Comparison of ENCODE assay signal across 7 mouse cellular contexts in the genomic region with DNA sequence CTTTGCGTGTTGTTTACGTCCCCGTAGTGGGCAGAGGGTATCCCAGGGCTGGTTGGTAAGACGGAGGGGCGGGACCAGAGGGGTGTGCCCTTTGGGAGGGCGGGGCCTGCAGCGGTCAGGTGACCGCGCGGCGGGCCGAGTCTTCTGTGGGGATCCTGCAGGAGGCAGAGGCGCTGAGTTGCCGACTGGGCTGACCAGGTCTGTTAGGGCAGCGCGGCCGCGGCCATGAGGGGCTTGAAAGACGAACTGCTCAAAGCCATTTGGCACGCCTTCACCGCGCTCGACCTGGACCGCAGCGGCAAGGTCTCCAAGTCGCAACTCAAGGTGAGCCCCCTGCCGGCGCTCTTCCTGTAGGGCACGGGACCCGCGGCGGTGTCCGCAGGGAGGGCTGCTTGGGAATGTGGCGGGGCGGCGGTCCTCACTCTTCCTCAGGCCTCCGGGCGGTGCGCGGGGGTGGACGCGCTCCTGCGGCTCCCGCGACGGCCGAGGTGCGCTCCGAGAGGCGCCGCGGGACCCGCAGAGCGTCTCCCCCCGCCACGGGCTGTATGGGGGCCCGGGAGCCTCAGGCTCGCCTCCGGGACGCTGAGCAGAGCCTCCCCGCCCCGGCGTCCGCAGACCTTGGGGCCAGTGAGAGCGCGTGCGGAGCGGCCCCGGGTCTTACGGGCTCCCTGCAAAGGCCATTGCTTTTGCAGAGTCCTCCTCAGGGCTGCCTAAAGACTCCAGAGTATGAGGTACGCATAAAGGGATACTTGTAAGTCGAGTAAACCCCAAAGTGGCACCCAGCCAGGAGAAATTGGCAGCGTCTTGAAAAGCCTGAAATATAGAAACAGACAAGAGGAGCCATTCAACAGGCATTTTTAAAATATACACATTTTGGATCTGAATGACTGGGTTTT. TPM values are rescaled to one million over a fixed set of nuclear protein-coding genes. Genes with fewer than 3 reads are reported as not detected.
DNase-seq lines count a peak whose midpoint lies in the region; ATAC-seq lines count a peak whose summit lies in the region.

A gene (plus strand): TSS at position 126 of the 896 bp plus-strand sequence.

- H3K27me3 ChIP-seq in embryonic facial prominence, embryonic 10.5 days (replicated peaks; ENCODE audit: low read depth, poor library complexity, severe bottlenecking), result no peaks in the 10 kb centered on the region
- no peaks in the 10 kb centered on the region for H3K27me3 ChIP-seq in limb, embryonic 10.5 days (ENCODE audit: low read depth, poor library complexity, severe bottlenecking)
- H3K27me3 ChIP-seq in midbrain, embryonic 13.5 days, result 0 out of 2 replicates have a peak, but pooled peaks cover 5% of the 10 kb centered on the region

- H3K9ac ChIP-seq in midbrain, embryonic 13.5 days (replicated peaks), result peak within 1 kb of the TSS; percentile 69

- peak; percentile 86 for DNase-seq in adrenal gland, adult 8-10 months
- peak; percentile 96 for DNase-seq in embryonic facial prominence, embryonic 10.5 days (ENCODE audit: low spot score)
- peak; percentile 88 for DNase-seq in kidney, adult 11 months
- peak; percentile 94 for DNase-seq in limb, embryonic 10.5 days (ENCODE audit: low spot score)
- DNase-seq in spleen, adult 12 weeks (ENCODE audit: low spot score), result peak; percentile 79

- H3K4me1 ChIP-seq in embryonic facial prominence, embryonic 10.5 days, result peaks cover 19% of the 10 kb centered on the region
- peaks cover 19% of the 10 kb centered on the region for H3K4me1 ChIP-seq in limb, embryonic 10.5 days
- H3K4me1 ChIP-seq in midbrain, embryonic 13.5 days (replicated peaks), result peaks cover 12% of the 10 kb centered on the region

- H3K4me3 ChIP-seq in embryonic facial prominence, embryonic 10.5 days, result peak within 1 kb of the TSS; percentile 88
- H3K4me3 ChIP-seq in limb, embryonic 10.5 days, result peak within 1 kb of the TSS; percentile 75
- H3K4me3 ChIP-seq in midbrain, embryonic 13.5 days (replicated peaks), result peak within 1 kb of the TSS; percentile 59

- peak within 1 kb of the TSS; percentile 94 for H3K27ac ChIP-seq in embryonic facial prominence, embryonic 10.5 days (replicated peaks)
- H3K27ac ChIP-seq in limb, embryonic 10.5 days, result peak within 1 kb of the TSS; percentile 95
- H3K27ac ChIP-seq in midbrain, embryonic 13.5 days, result no peak within 1 kb of the TSS; the same call in 1 of the 2 replicates

- ATAC-seq in granulocyte monocyte progenitor cell, adult 5-6 weeks (replicated peaks; ENCODE audit: poor library complexity, severe bottlenecking), result peak; percentile 90
- ATAC-seq in midbrain, embryonic 13.5 days, result peak; percentile 99

- H3K36me3 ChIP-seq in embryonic facial prominence, embryonic 10.5 days (replicated peaks), result peaks cover 16% of the 10 kb centered on the region
- peaks cover 19% of the 10 kb centered on the region for H3K36me3 ChIP-seq in limb, embryonic 10.5 days
- no peaks in the 10 kb centered on the region for H3K36me3 ChIP-seq in midbrain, embryonic 13.5 days

- H3K4me2 ChIP-seq in midbrain, embryonic 13.5 days (replicated peaks), result peak within 1 kb of the TSS; percentile 71

- no peaks in the 10 kb centered on the region for H3K9me3 ChIP-seq in embryonic facial prominence, embryonic 10.5 days
- H3K9me3 ChIP-seq in limb, embryonic 10.5 days (replicated peaks), result no peaks in the 10 kb centered on the region
- H3K9me3 ChIP-seq in midbrain, embryonic 13.5 days, result no peaks in the 10 kb centered on the region

- under 1% methylated on average over 73 of the region's 73 CpGs for WGBS in embryonic facial prominence, embryonic 10.5 days
- under 1% methylated on average over 73 of the region's 73 CpGs for WGBS in limb, embryonic 10.5 days
- WGBS in midbrain, embryonic 13.5 days, result under 1% methylated on average over 72 of the region's 73 CpGs

RNA-seq across cellular contexts. Expression of the gene that starts here (rescaled TPM):
- total RNA-seq in adrenal gland, adult 8-10 months (2022), result 10 to 100 TPM; 16.0 to 28.7 (median 21.2) TPM
- polyA plus RNA-seq in embryonic facial prominence, embryonic 10.5 days (2016; fragmentation: Nextera tagmentation; extraction: Ambion mirVana), result 30.7 and 32.4 TPM in 2 replicates
- 41.5 and 48.4 TPM in 2 replicates for total RNA-seq in granulocyte monocyte progenitor cell, adult 5-6 weeks (2014; fragmentation: Nextera tagmentation)
- 70.0 and 71.0 TPM in 2 replicates for total RNA-seq in granulocyte monocyte progenitor cell, adult 5-6 weeks (2017)
- 32.8 and 34.8 TPM in 2 replicates for polyA plus RNA-seq in limb, embryonic 10.5 days (2016; fragmentation: Nextera tagmentation; extraction: Ambion mirVana)
- 10.2 TPM in 2 replicates for polyA plus RNA-seq in midbrain, embryonic 13.5 days (2015; fragmentation: Nextera tagmentation; extraction: Ambion mirVana)
